Mouse (Mus musculus) retina, postnatal 7 days (tissue): ENCODE results near the gene Cib2.
"Not testable (repeated sequence)": the region's sequence is repeated elsewhere in the genome, so short reads cannot be mapped to it uniquely, and the experiment has no call there.

ENCODE experiments used
- DNase-seq: peaks from one replicate; pipeline ENCODE4 v3.0.0-alpha.2; 2012; ENCODE audit warnings: low read depth, low spot score

Cib2 gene

DNA sequence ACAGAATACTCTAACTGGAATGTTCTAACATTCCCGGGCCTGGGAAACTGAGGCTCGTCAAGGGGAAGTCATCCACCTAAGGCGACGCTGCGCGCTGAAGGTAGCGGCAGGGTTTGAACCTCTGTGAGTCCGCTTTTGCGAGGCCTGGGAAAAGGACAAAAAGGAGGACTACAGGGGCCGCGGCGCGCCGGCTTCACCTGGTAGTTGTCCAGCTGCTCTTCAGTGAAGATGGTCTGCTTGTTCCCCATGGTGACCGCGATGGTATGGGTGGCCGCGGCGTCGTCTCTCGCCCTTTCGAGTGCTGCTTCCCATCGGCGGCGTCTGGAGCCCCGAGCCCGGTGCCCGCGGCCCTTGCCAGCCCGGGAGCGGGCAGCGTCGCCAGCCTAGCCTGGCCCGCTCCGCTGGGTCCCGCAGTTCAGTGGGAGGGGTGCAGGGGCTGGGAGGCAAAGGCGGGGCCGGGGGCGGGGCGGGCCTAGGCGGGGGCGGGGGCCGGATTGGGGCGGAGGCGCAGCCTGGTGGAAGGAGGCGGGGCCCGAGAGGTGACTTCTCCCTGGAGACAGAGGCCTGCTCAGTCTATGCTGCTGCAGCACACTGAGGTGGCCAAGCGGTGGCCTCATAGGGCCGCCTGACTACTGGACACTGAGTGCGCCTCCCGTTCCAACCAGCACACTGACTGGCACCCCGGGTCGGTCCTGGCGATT is at the start of gene Cib2:
Gene Cib2, minus strand, starts transcription at position 448 of the 701 bp plus-strand sequence.
- peak; percentile 57 for DNase-seq

- DNase-seq, result peak; percentile 62
These were observed 44.9 kb upstream of the Cib2 start for GRCm38 (mm10) chr9:54604886-54605285.

DNA sequence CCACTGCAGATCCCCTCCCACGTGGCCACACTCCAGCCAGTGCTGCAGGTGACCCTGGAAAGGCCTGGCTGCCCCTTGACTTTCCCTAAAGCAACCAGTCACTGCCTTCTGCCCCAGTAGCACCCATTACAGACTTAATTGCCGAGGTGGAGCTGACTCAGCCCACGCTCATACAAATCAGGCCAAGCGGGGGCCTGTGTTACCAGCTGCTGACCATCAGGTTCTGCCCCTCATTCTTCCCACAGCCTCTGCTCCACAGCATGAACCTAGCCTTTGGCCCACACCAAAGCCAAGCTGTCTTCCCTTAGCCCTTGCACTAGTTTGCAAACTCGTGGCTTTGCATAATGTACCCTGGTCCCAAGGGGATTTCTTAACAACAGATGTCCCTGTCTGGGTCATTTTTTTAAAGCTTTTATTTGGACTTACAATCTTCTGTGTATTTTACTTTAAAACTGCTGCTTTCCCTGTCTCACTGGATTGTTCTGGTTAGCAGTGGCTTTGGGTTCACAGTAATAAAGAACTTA is 44.2 kb upstream of the Cib2 start:
- DNase-seq, result no peak

DNA sequence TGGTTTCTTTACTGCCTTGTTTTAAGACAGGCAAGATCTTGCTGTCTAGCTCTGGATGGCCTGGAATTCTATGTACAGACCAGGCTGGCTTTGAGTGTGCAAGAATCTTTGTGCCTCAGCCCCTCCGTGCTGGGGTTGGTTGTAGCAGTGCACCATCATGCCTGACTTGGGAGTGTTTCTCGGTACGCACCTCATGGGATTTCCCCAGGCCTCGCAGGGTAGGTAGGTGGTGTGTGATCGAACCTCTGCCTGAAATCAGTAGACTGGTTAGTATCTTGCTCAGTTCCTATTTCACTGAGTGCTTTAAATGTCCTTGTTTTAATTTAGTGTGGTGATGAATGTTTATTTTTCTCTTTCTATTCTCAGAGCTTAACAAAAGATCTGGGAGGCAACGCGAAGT is 42.9 kb upstream of the Cib2 start:
- DNase-seq, result no peak

DNA sequence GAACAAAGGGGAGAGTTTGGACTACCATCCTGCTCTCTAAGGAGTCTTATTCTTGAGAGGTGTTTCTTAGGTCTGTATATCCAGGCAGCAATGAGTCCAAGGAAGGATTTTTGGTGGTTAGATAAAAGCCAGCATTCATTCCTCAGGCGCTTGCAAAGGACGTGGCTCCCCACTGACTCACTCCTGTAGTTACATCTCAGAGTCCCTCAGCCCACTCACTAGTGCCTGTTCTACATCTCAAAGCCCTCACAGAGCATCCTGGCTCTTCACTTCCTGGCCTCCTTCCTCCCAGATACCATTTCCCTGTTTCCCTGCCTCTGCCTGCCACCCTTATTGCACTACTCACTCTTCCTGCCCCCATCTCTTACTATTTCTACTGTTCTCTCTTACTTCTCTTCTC is 42.4 kb upstream of the Cib2 start:
- DNase-seq, result no peak

GRCm38 (mm10) chr9:54596752-54597465 is 36.9 kb upstream of the Cib2 start:
- no peak for DNase-seq

- not testable (repeated sequence) for DNase-seq
These were observed 33.6 kb upstream of the Cib2 start for GRCm38 (mm10) chr9:54593652-54594051.

DNA sequence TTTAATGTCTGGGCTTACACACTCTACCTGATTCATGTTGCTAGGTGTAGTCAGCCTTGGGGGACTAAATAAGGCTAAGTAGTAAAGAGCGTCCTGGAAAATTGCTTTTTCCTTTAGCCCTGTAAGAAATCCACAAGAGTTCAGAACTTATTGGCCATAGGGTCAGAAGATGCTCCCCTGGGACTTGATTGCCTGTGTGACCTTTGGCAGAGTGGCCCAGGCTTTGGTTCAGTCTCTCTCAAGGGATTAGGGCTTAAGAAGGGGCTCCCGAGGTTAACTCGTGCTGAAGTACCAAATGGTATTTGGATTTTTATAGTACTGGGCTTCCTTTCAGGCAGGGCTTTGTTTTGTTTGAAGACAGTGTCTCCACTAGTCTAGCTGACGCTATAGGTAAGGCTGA is 27.8 kb upstream of the Cib2 start:
- DNase-seq, result no peak

DNA sequence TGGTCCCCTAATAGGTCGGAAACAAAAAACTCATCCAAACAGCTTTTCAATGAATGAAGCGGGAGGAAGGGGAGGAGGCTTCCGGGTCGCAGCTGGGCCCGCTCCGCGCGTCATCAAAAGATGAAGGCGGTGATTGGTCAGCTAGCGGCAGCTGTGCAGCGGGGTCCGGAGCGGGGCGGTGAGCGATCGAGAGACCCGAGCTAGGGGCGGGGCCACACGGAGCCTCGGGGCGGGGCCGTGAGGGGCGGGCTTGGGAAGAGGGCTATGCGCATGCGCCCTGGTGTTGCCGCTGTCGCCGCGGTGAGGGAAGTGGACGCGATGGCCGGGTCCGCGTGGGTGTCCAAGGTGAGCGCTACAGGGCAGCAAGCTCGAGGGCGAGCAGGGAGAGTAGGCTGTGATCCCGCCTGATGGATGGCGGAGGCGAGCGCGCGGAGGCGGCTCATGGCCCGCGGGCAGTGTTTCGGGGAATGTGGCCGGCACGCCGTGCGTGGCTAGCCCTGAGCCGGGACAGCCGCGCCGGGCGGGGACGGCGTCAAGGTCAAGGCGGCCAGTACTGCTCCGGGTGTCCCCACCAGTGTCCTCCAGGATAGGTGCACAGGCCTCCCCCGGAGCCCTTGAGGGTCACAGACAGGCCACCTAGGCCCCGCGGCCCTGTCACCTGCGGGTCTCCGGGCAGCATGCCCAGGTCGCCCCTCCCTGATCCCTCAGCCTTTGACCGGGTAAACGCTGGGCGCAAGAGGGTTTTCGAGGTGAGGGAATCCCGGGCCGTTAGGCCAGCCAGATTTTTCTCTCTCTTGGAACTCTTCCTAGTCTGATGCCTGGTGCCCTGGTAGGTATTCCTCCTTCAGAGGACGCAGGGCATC is 26.4 kb upstream of the Cib2 start, which contains the start of gene Idh3a:
Gene Idh3a, plus strand, starts transcription at position 136 of the 863 bp plus-strand sequence.
- DNase-seq, result peak; percentile 90

GRCm38 (mm10) chr9:54585839-54586198 is 25.8 kb upstream of the Cib2 start:
- no peak for DNase-seq

GRCm38 (mm10) chr9:54584127-54584526 is 24.1 kb upstream of the Cib2 start:
- DNase-seq, result not testable (repeated sequence)

DNA sequence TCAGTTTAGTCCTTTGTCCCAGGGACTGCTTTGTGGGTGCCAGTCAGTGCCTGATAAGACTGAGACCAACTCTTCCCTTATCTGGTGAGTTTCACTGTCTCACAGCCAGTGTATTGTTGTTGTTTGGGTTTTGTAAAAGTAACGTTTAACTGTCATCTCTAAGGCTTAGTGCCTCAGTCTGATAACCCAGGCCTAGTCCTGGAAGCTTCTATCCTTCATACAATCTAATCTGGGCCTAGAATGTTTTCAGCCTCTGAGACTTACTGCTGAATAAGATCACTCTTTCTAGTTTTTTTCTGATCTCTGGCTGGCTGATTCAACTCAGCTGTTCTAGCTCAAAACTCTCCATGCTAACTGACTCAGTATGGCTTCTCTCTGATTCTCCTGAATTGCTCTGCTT is 23.7 kb upstream of the Cib2 start:
- DNase-seq, result no peak

- DNase-seq, result no peak
These were observed 11.3 kb upstream of the Cib2 start for GRCm38 (mm10) chr9:54571130-54571839.

DNA sequence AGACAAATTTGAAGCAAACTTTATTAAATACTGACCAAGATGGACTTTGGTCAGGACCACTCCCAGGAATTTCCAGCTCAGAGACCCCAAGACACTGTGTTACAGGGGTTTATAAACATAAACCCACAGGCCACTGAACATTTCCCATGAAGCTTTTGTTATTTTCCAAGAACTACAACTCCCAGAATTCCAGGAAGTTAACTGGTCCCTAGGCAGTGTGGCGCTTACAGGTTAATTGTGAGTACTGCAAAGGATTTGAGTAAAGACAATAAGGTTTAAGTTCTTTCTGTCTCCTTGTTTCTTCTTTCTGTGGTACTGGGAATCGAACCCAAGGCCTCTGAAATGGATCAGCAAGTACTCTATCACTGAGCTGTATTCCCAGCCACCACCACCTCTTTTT is 8.7 kb upstream of the Cib2 start:
- DNase-seq, result no peak

- DNase-seq, result no peak
These were observed 6.9 kb upstream of the Cib2 start for GRCm38 (mm10) chr9:54566958-54567357.

- DNase-seq, result no peak
These were observed 998 bp upstream of the Cib2 start for GRCm38 (mm10) chr9:54560831-54561601.

GRCm38 (mm10) chr9:54558731-54559130 is 1.3 kb downstream of the Cib2 start:
- no peak for DNase-seq

DNA sequence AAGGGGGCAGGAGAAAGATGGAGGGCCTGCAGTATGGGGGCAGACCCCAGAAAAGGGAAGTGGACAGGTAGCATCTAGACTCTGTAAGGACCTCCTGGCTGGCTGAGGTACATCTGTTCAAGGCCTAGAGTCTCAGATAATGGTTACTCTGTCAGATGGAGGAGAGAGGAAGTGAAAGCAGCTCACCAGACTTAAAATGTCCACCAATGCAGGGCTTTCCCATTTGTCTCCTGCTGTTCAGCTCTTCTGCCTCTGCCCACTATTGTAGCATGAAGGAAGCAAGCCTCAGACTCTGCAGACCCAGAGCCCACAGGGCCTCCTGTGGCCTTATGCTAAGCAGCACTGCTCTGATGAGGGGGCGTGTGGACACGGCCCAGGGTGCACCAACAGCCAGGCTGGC is 5.0 kb downstream of the Cib2 start:
- no peak for DNase-seq

- DNase-seq, result peak; percentile 75
These were observed 7.6 kb downstream of the Cib2 start for GRCm38 (mm10) chr9:54552409-54552808.

DNA sequence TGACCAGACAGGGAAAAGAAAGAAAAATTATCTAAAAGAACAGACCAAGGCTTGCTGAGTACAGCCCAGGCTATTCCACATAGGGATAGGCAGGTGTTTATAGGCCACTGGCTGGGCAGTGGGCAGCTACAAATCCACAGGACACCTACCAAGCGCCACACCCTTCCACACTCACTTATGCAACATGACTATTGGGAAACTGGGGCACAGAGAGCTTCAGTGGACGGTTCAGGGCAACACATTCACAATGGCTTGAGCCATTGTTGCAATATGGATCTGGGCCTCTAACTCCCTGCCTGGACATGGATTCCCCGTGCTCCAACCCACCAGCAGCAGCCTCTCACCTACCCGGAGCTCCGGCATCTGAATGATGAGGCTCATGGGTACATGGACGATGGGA is 10.6 kb downstream of the Cib2 start:
- DNase-seq, result no peak

- peak; percentile 54 for DNase-seq
These were observed 12.5 kb downstream of the Cib2 start for GRCm38 (mm10) chr9:54547536-54547935.
